Mouse (Mus musculus) ES-E14 (cell line): ENCODE measurements at regions not wholly inside any gene's neighbourhood (a gene's known extent, or its start where the extent isn't known, plus 50 kb on each side); places are given as distances from the start of the nearest gene placed in this dataset.

Source experiments
- DNase-seq: peaks from one replicate; pipeline ENCODE4 v3.0.0-alpha.2; 2013; ENCODE audit warnings: low read depth, low spot score
- H3K27ac ChIP-seq: 2 replicates; pipeline ENCODE4 v1.5.1; 2012; ENCODE audit warnings: low read depth, mild to moderate bottlenecking, low read length, moderate library complexity, mixed read lengths; ENCODE audit not compliant: poor library complexity, insufficient read depth, severe bottlenecking
- H3K36me3 ChIP-seq: 2 replicates; pipeline ENCODE4 v1.6.1; 2012; ENCODE audit warnings: mild to moderate bottlenecking, low read length, moderate library complexity, mixed read lengths; ENCODE audit not compliant: control insufficient read depth, poor library complexity, insufficient read depth, severe bottlenecking
- H3K4me1 ChIP-seq, 2 experiments: fragments of 150-350 bp in 1 of 2; sonication (generic) in 1 of 2; 2 replicates each; pipeline ENCODE4 v1.6.1; 2012; ENCODE audit warnings: low read length in 2 of 2, mild to moderate bottlenecking in 1 of 2, mixed read lengths in 1 of 2; ENCODE audit not compliant: control insufficient read depth in 2 of 2, insufficient read depth in 2 of 2, poor library complexity in 1 of 2
- H3K4me3 ChIP-seq, 2 experiments: fragments of 150-350 bp in 1 of 2; sonication (generic) in 1 of 2; 2 replicates each; pipeline ENCODE4 v1.5.1; 2012; ENCODE audit warnings: low read length in 2 of 2, low read depth in 1 of 2, mild to moderate bottlenecking in 1 of 2, mixed read lengths in 1 of 2; ENCODE audit not compliant: insufficient read depth in 1 of 2, poor library complexity in 1 of 2, severe bottlenecking in 1 of 2
- H3K9ac ChIP-seq: 2 replicates; pipeline ENCODE4 v1.6.1; 2012; ENCODE audit warnings: low read depth, mild to moderate bottlenecking, low read length, mixed read lengths; ENCODE audit not compliant: poor library complexity, insufficient read depth, severe bottlenecking
- H3K9me3 ChIP-seq: fragments of 150-350 bp; sonication (generic); 2 replicates; pipeline ENCODE4 v1.6.1; 2012; ENCODE audit warnings: low read depth, mild to moderate bottlenecking, low read length; ENCODE audit not compliant: control insufficient read depth, insufficient read depth
- CHD2 ChIP-seq: IDR thresholded peaks from 2 replicates; pipeline ENCODE4 v1.6.1; 2014; ENCODE audit warnings: mild to moderate bottlenecking, low read depth, low read length, inconsistent platforms
- HCFC1 ChIP-seq: IDR thresholded peaks from 2 replicates; pipeline ENCODE4 v1.6.1; 2012; ENCODE audit warnings: low read length, inconsistent platforms, borderline replicate concordance; ENCODE audit not compliant: insufficient read depth
- MAFK ChIP-seq: IDR thresholded peaks from 2 replicates; pipeline ENCODE4 v1.6.1; 2014; ENCODE audit warnings: mild to moderate bottlenecking, low read depth, low read length, inconsistent platforms; ENCODE audit not compliant: insufficient read depth
- ZC3H11A ChIP-seq: IDR thresholded peaks from 2 replicates; pipeline ENCODE4 v1.6.1; 2012; ENCODE audit warnings: low read depth, mild to moderate bottlenecking, inconsistent platforms, low read length, borderline replicate concordance
- ZNF384 ChIP-seq: IDR thresholded peaks from 2 replicates; pipeline ENCODE4 v1.6.1; 2012; ENCODE audit warnings: low read depth, low read length, inconsistent platforms
- in situ Hi-C, 2 experiments: fragments of 600-800 bp; cut with MboI; formaldehyde crosslinking; loops; one replicate each; pipeline ENCODE4 v1.15.1; 2025; ENCODE audit warnings: low sequenced_read_pairs in 2 of 2, inconsistent platforms in 1 of 2; ENCODE audit not compliant: unreplicated experiment in 2 of 2

GRCm38 (mm10) chr13:63720610-63721009 is 94.4 kb upstream of the Ercc6l2 start:
- H3K36me3 ChIP-seq = no peaks in the 10 kb centered on the region
- no peak overlapping the region for H3K4me3 ChIP-seq
- no peak overlapping the region; the same call in 1 of the 2 replicates for H3K9ac ChIP-seq
- H3K4me1 ChIP-seq = peaks cover 25% of the 10 kb centered on the region in 2 experiments
- peak overlapping the region; percentile 60; the same call in 1 of the 2 replicates for H3K27ac ChIP-seq
- DNase-seq = no peak
- no peaks in the 10 kb centered on the region for H3K9me3 ChIP-seq
- in situ Hi-C loops = no loop called here
- TF ChIP-seq MAFK = no peak
- TF ChIP-seq HCFC1 = no peak
- TF ChIP-seq CHD2 = no peak
- no peak for TF ChIP-seq ZNF384
- TF ChIP-seq ZC3H11A = no peak

- no peak for DNase-seq
- in situ Hi-C loops = no loop called here
- H3K4me1 ChIP-seq = peaks cover 25% of the 10 kb centered on the region in 2 experiments
- no peak for TF ChIP-seq ZC3H11A
- TF ChIP-seq MAFK = no peak
- no peak for TF ChIP-seq HCFC1
- no peak for TF ChIP-seq CHD2
- TF ChIP-seq ZNF384 = no peak
- peak overlapping the region in 1 of 2 experiments; percentile 28; a peak in 1 of 4 replicates for H3K4me3 ChIP-seq
- H3K9me3 ChIP-seq = no peaks in the 10 kb centered on the region
- no peaks in the 10 kb centered on the region for H3K36me3 ChIP-seq
- H3K9ac ChIP-seq = no peak overlapping the region
- no peak overlapping the region for H3K27ac ChIP-seq
Measured at GRCm38 (mm10) chr13:63721011-63721625, 93.9 kb upstream of the Ercc6l2 start.

- Histone ChIP-seq H3K9me3 (no peaks in the 10 kb centered on the region), H3K4me3 (no peak overlapping the region), H3K9ac (no peak overlapping the region), H3K4me1 (peaks cover 16 to 20% of the 10 kb centered on the region in 2 experiments), H3K27ac (no peak overlapping the region), H3K36me3 (no peaks in the 10 kb centered on the region)
- no peak for DNase-seq
- TF ChIP-seq ZNF384 (no peak), HCFC1 (no peak), ZC3H11A (no peak), CHD2 (no peak)
- in situ Hi-C loops = no loop called here
Measured at GRCm38 (mm10) chr13:63724293-63724692, 90.7 kb upstream of the Ercc6l2 start.

DNA sequence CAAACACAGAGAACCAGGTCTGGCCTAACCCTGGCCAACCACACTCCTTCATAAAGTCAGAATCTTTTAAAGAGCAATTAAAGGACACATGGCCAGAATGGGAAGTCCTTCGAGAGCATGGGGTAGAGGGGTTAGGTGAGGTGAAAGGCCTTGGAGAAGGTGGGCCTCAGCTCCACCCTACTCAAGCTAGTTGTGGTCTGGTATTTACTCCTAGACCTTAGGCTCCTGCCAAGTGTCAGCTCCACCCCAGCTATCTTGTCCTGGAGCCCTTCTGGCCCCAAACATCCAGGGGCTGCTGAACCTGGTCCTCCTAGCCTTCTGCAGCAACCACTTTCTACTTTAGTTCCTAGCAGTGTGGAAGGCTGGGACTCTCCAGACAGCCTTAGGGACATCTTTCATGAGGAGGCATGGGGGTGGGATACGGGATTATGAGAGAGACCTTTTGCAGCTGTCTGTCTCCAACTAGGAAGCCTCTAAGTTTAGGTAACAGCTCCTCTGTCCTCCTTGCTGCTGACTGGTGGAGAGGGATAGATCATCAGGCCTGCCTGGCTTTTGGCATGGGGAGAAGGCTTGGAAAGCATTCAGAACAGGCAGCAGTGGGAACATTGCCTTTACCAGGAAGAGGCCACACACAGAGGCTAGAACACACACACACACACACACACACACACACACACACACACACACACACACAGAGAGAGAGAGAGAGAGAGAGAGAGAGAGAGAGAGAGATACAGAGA is 90.0 kb upstream of the Ercc6l2 start:
- TF ChIP-seq CHD2 (no peak), MAFK (no peak), ZC3H11A (no peak), HCFC1 (no peak), ZNF384 (no peak)
- Histone ChIP-seq H3K9ac (no peak overlapping the region), H3K27ac (no peak overlapping the region), H3K4me3 (no peak overlapping the region), H3K4me1 (peaks cover 17 to 18% of the 10 kb centered on the region in 2 experiments), H3K9me3 (no peaks in the 10 kb centered on the region), H3K36me3 (no peaks in the 10 kb centered on the region)
- no peak for DNase-seq
- in situ Hi-C loops = no loop called here
